Mouse (Mus musculus): Measurements from ENCODE around the gene Pla2g4a.

Gene Pla2g4a

DNA sequence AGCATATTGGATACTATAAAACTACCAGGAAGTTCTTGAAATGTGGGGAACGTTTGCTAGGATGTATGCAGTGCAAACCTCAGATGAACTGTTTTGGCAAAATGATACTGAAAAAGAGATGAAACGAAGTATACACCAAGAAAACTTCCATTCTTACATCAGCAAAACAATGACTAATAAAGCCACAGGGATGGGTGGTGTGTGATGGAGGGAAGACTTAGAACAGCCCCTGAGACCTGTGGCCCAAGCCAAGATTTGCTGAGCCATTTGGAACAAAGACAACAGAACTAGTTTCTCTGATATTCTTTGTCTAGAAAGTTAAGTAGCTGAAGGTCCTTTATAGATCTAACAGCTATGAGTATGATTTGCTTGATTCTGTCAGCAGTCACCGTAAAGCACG lies 105.5 kb downstream of the Pla2g4a start:
- no peak for DNase-seq (ENCODE audit: low read depth, low spot score)

DNA sequence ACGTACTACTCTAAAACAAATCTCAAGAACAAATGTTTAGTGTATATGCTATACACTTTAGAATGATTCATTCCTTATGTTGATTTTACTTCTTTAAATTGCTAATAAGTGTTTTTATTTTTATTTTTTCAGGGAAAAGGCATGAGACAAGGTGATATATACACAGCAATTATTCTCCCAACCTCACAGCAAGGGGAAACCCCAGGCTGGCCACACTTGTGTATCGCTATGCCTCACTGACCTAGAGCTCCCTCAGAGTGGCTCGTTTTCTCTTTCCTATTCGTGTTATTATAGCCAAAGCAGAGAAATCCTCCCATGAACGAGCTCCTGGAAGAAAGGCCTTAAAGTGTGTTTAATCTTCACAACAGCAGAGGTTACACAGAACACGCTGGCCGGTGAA lies 106.2 kb downstream of the Pla2g4a start:
- DNase-seq (ENCODE audit: low read depth, low spot score) = no peak

DNA sequence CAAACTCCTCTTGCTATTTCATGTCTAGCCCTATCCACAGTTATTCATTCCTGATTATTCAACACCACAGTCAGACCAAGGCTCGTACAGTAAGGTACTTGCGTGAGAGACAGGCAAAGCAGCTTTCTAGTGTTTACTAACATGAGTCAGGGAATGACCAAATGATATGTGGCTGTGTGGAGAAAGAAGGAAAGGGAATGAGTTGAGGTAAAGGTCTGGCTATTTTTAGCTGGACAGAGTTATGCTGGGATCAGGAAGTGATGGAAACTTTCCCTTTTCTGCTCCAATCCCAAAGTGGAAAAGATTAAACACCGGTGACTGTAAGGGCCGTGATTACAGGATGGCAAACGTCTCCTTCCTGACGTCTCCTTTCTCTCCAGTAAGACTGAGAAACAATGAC lies 114.4 kb downstream of the Pla2g4a start:
- no peak for DNase-seq (ENCODE audit: low read depth, low spot score)

DNA sequence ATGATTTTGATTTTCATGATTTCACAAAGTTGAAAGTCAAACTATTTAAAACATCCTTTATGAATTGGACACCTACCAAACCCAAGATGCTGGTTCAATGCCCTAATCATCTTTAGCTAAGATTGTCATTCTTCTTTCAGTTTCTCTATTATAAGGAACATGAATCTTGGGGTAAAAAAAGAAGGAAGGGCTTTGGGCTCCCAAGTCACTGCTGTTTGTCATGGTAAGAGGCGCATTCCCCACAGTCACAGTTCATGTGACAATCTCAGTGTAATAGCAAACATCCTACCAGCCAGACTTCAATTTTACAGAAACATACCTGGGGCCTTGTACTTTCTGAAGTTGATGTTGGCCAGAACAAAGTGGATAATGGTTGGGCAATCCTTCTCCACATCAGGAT lies 119.2 kb downstream of the Pla2g4a start:
- DNase-seq (ENCODE audit: low read depth, low spot score) = no peak

DNA sequence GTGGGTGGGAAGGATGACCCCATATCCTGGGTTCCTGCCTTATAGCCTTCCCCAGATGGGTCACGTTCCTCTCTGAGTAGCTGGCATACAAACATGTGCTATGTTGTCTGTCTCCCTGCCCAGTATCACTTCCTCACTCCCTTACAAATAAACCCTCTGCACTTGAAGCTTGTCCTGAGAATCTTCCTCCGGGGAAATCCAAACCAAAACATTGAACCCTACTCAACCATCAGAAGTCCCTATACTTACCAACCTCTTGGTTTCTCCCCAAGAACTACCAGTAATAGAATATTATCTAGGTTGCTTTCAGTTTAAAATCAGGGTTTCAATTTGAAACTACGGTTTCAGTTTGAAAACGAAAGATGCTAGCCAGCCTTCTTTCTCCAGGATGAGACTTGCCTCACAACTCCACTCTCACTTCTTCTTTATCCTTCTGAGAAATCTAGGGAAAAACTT lies 120.1 kb downstream of the Pla2g4a start:
- DNase-seq (ENCODE audit: low read depth, low spot score) = no peak

DNA sequence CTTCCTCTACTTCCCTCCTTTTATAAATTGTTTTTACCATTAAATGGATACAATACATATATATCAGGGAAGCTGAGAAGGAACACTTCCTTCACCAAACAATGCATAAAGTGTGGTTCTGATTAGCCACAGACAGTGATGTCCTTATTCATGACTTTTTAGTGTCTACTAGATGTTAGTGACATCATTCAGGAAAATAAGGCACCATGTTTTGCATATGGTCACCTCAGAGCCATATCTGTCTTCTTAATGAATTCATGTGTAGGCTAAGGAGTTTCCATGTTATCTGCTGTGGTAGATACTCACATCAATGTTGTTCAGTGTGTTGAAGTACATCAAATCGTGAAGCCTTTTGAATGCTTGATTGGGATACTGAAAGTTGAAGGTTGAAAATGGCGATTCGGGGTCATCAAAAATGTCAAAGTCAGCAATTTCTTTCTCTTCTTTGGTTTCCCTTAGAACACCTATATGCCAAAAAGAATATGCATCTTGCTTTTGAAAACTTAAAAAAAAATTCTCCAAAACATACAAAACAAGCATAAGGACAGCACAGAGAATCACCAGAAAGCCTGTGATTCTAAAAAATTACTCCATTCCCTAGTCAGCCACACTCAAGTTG lies 120.7 kb downstream of the Pla2g4a start:
- DNase-seq (ENCODE audit: low read depth, low spot score) = no peak

DNA sequence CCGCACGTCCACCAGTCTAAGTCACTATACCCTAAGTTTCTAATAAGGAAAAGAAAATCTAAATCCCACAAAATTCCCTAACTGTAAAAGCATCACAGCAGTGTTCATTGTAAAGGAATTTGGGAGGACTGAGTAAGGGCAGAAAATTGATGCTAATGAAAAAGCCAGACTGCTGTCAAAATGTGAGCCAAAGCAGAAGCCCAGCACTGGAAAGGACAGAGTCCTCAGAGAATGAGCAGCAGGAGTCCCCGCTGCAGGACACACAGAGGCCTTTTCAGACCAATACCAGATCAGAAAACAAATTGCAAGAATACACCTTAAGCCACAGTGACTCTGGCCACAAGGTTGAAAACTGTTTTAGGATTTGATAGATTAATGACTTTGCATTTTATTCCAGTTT lies 124.6 kb downstream of the Pla2g4a start:
- DNase-seq (ENCODE audit: low read depth, low spot score) = no peak

DNA sequence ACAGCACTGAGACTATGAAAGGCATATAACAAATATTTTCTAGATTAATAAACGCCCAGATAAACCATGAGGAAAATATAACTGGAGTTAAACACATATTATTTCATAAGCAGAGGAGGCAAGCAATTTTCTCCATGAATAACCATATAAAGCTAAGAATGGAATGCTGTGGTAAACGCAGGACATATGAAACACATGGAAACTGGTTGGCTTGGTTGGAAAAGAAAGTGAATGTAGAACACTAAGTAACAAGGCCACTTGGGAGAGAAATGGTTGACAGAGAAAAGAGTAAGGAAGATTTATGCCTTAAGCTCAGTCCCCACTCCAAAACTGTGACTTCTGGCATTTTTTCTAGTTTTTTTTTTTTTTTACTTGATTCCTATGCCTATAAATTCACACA lies 127.2 kb downstream of the Pla2g4a start:
- no peak for DNase-seq (ENCODE audit: low read depth, low spot score)

DNA sequence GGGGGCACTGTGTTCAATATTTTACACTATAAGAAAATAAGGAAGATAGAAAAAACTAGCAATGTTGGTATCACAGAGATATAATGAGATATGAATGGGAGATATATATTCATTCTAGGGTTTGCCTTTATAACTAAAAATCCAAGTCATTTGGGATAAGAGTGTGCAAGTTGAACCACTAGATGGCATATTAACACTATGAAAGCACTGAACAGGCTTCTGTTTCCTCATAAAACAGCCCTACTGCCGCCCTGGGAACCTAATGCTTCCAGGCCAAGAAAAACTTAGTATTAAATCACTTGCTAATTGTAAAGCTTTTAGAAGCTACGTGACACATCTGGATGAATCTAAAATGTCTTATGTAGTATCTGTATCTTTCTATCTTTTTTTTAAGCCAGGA lies 128.1 kb downstream of the Pla2g4a start:
- peak; percentile 31 for DNase-seq (ENCODE audit: low read depth, low spot score)

DNA sequence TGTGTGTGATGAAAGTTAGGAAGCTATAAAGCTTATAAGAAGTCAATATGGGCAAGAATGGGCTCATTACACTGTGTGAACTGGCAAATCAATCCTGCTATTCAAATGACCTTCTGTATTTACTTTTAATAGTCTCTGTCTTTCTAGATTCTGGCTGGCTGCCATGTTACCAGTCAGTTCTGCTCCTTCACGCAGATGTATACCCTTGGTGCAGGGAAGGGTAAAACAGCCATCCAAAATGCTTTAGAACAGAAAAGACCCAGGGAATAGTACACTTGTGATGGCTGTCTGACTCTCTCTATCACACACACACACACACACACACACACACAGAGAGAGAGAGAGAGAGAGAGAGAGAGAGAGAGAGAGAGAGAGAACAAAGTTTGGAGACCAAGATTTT lies 128.6 kb downstream of the Pla2g4a start:
- no peak for DNase-seq (ENCODE audit: low read depth, low spot score)

DNA sequence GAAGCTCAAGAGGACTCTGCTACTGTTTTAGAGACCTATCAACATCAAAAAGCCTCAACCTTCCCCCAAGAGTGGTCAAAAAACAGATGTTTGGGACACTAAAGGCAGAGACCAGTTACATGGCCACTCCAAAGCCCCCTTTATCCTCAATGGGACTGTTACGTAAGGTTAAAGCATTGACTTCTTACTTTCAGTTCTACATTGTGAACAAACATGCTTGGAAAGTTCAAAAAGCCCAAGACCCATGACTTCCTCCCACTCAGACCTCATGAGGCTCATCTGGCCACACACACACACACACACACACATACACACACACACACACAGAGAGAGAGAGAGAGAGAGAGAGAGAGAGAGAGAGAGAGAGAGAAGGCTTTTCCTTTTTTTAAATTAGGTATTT lies 130.0 kb downstream of the Pla2g4a start:
- DNase-seq (ENCODE audit: low read depth, low spot score) = no peak

DNA sequence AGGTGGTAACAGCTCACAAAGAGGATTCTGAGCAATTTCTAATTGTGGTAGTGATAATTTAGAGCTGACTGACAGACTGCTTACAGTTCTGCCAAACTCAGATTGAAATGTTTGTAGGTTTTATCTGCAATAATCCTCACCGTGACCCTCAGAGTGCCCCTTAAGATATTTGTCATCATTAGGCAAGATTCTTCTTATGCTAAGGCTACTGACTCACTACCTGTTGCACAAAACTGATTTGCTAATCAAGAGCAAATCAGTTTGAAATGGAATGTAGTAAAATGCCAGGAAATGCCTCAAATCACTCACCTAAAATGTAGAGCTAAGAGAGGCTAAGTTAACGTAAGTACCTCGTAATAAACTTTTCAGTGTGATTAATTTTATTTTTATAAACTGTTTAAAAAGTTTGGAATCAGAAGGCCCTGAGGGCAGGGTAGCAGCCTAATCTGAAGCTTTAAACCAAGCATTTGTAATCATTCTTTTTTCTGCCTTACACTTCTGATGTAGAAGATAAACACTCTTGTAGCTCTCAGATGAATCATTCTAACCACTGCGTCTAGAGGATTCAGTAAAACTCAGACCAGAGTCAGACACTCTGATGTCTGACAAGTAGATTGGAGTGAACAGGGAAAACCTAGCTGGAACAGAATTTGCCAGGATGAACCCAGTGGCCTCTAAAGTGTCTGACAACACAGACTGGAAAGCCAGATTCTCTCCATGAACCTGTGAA lies 147.3 kb downstream of the Pla2g4a start:
- no peak for DNase-seq (ENCODE audit: low read depth, low spot score)

DNA sequence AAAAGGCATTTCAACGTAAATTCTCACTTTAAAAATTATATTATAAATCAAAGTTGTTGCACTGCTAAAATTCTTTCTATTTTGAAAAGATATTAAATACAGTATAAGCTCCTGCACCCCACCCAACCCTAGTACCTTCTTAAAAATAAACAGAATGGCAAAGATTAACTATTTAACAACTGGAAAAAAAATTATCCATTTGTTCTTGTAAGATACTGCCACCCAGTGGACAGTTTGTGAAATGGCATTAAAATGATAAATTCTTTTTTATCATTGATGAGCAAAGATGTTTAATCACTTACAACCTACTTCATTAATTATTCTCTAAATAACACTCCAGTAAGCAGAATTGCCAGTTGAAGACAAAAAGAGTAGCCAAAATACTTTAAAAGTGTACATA lies 151.6 kb downstream of the Pla2g4a start:
- no peak for DNase-seq (ENCODE audit: low read depth, low spot score)

Measured in retina, postnatal 7 days (tissue).